Mouse (Mus musculus): ENCODE results near the gene Afg3l1. TPM values are rescaled to one million over a fixed set of nuclear protein-coding genes. Genes with fewer than 3 reads are reported as not detected.
"Not testable (repeated sequence)": the region's sequence is repeated elsewhere in the genome, so short reads cannot be mapped to it uniquely, and the experiment has no call there.

Afg3l1 gene
- total RNA-seq, 2 experiments from 2014 or later = 37.9 to 39.8 TPM

DNA sequence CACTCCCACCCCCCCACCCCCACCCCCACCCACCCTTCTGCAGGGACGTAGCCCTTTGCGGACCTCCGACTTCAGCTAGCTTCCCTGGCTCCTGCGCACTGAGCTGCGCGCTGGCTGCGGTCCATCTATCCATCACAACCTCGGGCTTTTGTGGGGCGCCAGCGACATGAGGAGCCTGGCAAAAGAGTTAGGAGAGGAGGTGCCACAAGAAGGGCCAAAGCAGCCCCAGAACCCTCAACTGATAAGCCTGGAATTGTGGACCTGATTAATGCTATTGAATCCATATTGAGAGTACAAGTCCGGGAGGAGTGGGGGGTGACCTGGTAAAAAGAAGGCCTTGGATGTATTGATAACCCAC lies 37.8 kb downstream of the Afg3l1 start:
- DNase-seq = no peak

DNA sequence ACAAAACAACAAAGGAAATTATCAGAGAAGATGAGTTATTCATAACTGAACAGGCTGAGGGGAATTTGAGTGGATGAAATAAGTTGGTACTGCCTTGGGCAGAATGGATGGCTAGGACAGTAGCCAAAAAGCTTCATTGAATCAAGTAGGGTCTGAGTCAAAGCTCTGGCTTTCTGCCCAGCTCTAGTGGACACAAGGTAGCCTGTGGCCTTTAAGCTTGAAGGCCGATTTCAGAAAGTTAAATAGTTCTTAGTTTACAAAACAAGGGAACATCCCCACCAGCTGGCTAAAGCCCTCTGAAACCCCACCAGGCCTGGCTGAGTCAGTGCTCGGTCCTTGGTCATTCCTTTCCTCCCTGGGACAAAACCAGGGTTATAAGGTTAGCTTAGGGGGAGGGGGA lies 38.9 kb downstream of the Afg3l1 start:
- no peak for DNase-seq

DNA sequence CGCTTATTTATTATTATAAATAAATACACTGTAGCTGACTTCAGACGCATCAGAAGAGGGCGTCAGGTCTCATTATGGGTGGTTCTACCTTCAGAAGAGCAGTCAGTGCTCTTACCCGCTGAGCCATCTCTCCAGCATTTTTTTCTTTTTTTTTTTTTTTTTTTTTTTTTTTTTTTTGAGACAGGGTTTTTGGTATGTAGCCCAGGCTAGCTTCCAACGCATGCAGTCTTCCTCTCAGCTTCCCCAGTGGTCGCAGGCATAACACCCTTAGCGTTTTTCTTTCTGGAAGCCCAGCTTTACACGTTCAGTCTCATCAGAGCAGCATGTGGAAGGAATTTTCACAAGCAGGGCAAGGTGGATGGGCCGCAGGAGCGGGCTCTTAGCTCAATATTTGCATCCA lies 40.5 kb downstream of the Afg3l1 start:
- no peak for DNase-seq

DNA sequence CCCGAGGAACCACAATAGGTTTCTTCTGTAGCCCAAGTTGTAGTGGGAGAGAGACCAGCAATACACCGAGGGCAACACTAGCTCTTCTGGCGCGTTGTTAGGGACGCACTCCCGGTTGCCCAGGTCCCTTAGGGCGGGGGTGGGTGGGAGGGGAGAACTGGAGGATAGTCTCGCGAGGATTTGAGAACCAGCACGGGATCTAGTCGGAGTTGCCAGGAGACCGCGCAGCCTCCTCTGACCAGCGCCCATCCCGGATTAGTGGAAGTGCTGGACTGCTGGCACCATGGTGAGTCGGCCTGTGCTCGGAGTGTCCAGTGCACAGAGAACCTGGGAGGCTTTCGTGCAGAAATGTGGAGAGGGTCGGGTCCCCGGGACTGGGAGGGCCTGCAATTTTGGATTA lies 41.0 kb downstream of the Afg3l1 start, which contains the start of gene Gas8:
Gene Gas8 (plus strand): TSS at position 168 of the 400 bp plus-strand sequence.
- peak; percentile 90 for DNase-seq

DNA sequence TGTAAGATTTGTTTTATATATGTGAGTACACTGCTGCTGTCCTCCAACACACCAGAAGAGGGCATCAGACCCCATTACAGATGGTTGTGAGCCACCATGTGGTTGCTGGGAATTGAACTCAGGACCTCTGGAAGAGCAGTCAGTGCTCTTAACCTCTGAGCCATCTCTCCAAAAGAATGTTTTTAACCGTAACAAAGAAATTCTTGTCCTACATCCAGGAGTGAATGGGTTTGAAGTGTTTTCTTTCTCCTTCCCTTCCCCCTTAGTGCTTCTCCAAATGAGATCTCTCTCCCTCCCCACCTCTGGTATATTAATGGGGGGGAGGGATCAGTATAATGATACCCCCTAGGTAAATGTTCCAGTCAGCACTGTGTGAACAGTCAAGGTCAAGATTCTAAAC lies 42.3 kb downstream of the Afg3l1 start:
- not testable (repeated sequence) for DNase-seq

DNA sequence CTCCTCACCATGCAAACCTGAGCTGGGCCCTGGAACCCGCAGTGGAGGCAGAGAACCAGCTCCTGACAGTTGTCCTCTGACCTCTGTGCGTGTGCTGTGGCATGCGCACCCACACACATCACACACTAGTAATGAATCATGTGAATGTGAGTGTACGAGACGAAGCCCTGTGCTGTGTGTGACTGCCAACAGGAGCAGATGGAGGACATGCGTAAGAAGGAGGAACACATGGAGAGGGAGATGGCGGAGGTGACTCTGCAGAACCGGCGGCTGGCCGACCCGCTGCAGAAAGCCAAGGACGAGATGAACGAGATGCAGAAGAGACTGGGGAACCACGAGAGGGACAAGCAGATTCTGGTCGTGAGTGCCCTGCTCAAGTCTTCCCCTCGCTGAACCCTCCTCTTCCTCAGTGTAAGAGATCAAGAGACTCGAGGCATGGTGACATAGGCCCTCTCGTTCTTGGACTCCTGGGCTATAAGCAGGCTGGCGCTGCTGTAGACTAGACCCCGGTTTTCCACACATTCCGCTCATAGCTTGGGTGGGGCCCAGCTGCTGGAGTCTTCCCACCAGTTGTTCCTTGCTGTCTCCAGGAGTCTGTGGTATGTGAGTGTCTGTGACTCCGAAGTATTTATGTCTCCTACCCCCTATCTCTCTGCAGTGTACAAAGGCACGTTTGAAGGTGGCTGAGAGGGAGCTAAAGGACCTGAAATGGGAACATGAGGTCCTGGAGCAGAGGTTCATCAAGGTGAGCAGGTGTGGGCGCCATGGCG lies 50.2 kb downstream of the Afg3l1 start:
- DNase-seq = no peak

DNA sequence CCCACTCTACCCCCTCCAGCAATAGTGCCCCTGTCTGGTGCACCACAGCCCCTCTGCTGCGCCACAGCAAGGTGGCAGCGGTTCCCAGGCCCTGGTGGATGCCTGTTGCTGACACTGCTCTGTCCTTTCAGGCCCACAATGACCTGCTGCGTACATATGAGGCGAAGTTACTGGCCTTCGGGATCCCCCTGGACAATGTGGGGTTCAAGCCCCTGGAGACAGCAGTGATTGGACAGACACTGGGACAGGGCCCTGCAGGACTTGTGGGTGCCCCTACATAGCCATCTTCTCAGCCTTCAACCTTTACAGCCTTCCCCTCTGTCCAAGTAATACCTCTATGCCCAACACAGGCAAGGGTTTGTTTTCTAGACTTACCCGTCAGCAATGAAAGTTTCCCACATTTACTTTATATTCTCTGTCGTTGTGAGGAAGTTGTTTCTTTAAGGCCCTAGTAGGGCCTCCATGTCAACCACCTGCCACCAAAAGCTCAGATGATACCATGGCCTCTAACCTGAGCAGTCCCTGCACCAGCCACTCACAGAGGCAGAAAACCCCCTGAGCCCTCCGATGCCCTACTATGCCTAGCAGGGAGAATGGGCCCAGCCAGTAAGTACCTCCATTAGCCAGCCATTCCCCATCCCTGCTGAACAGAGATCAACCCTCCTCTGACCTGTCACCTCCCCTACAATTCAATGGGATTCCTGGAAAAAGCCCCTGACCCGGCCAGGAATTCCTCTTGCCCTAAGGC lies 58.7 kb downstream of the Afg3l1 start:
- no peak for DNase-seq

DNA sequence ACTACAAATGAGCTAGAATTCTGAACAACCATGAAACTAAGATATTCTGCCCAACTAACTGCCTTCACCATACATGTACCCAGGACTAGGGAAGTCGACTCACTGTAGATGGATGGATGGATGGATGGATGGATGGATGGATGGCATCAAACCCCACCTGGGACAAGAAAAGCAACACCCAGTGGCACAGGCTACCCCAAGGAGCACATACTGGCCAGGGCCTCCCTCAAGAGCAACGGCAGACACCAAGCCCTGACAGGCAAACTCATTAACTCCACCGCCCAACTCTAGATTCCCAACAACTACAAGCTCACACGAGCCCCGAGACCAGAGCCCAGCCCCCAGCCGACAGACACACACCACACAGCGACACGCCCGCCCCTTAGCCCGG lies 59.3 kb downstream of the Afg3l1 start:
- DNase-seq = no peak

DNA sequence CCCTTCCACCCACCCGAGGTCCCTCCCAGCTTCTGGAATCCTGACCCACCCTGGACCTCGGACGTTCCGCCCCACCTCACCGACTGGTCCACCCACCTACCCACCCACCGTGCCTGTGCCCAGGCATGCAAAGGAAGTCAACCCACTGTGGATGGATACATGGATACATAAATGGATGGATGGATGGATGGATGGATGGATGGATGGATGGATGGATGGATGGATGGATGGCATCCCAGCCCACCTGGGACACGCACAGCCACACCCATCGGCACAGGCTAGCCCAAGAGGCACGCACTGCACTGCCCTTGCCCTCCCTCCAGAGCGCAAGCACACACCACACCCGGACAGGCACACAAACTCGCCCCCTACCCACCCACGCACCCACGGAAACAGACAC lies 59.9 kb downstream of the Afg3l1 start:
- DNase-seq = not testable (repeated sequence)

Other genes with a start within 250 kb of the Afg3l1 start
- gene Spata2l, start 241.7 kb upstream of the Afg3l1 start, total RNA-seq (2021) = 1 to 10 TPM; 1.4 to 1.5 TPM
- 1 to 10 TPM; 5.2 to 6.5 TPM for gene Zfp276, start 223.7 kb upstream of the Afg3l1 start, total RNA-seq (2021)
- gene Vps9d1, start 223.6 kb upstream of the Afg3l1 start, total RNA-seq (2021) = 10 to 100 TPM; 12.2 to 13.7 TPM
- 1 to 10 TPM in 1 of 2 experiments, under 1 TPM in 1; 0.51 to 1.3 TPM for gene Fanca, start 159.3 kb upstream of the Afg3l1 start, total RNA-seq (2021)
- gene Spire2, start 145.2 kb upstream of the Afg3l1 start, total RNA-seq (2021) = under 1 TPM; 0.19 to 0.49 TPM
- gene Tcf25, start 104.2 kb upstream of the Afg3l1 start, total RNA-seq (2021) = 100 to 1,000 TPM; 112 to 128 TPM
- gene Mc1r, start 70.8 kb upstream of the Afg3l1 start, total RNA-seq (2021) = not detected
- not detected for gene Tubb3, start 66.5 kb upstream of the Afg3l1 start, total RNA-seq (2021)
- gene Def8, start 54.4 kb upstream of the Afg3l1 start, total RNA-seq (2021) = 10 to 100 TPM; 37.8 to 38.2 TPM
- gene Dbndd1, start 37.6 kb downstream of the Afg3l1 start, total RNA-seq (2021) = not detected
- 1 to 10 TPM; 3.5 to 4.0 TPM for gene Gas8, start 40.9 kb downstream of the Afg3l1 start, total RNA-seq (2021)
- gene Rhou, start 176.0 kb downstream of the Afg3l1 start, total RNA-seq (2021) = 10 to 100 TPM in 1 of 2 experiments, 1 to 10 TPM in 1; 8.5 to 14.6 TPM

All from gastrocnemius, postnatal 25 days (tissue).